Mouse (Mus musculus) activated CD4-positive, CD25-positive, alpha-beta regulatory T cell, adult 4 months (primary cell): Measurements from ENCODE around the gene Agt. TPM values are rescaled to one million over a fixed set of nuclear protein-coding genes. Genes with fewer than 3 reads are reported as not detected.

Experiments used
- ATAC-seq: one replicate; pipeline ENCODE4 v1.8.0; 2017
- polyA plus RNA-seq, 2 experiments: library from polyadenylated mRNA; unstranded; fragments of 100-300 nt; shearing (Covaris generic); gene quantifications; one replicate each; pipeline ENCODE4 v1.2.1; 2017

Gene Agt
- polyA plus RNA-seq = not detected

- no peak for ATAC-seq
Measured at GRCm38 (mm10) chr8:124569593-124569992, at the start of gene Agt. Gene Agt, minus strand, starts transcription at chr8:124569706.

GRCm38 (mm10) chr8:124618252-124618651 lies 48.7 kb upstream of the Agt start:
- ATAC-seq = no peak

GRCm38 (mm10) chr8:124617266-124617869 lies 47.9 kb upstream of the Agt start:
- no peak for ATAC-seq

GRCm38 (mm10) chr8:124614325-124614724 lies 44.8 kb upstream of the Agt start:
- no peak for ATAC-seq

- no peak for ATAC-seq
Measured at GRCm38 (mm10) chr8:124608972-124609353, 39.5 kb upstream of the Agt start.

- no peak for ATAC-seq
Measured at GRCm38 (mm10) chr8:124608239-124608971, 38.9 kb upstream of the Agt start.

- no peak for ATAC-seq
Measured at GRCm38 (mm10) chr8:124604066-124604465, 34.6 kb upstream of the Agt start.

GRCm38 (mm10) chr8:124589393-124589792 lies 19.9 kb upstream of the Agt start:
- no peak for ATAC-seq

- ATAC-seq = no peak
Measured at GRCm38 (mm10) chr8:124586556-124586955, 17.1 kb upstream of the Agt start.

GRCm38 (mm10) chr8:124585718-124586425 lies 16.4 kb upstream of the Agt start:
- ATAC-seq = no peak

- ATAC-seq = no peak
Measured at GRCm38 (mm10) chr8:124576751-124577150, 7.2 kb upstream of the Agt start.

- ATAC-seq = no peak
Measured at GRCm38 (mm10) chr8:124575811-124576210, 6.3 kb upstream of the Agt start, which contains the start of gene Capn9. Gene Capn9, plus strand, starts transcription at chr8:124576111.

- peak; percentile 49 for ATAC-seq
Measured at GRCm38 (mm10) chr8:124573552-124574340, 4.2 kb upstream of the Agt start.

GRCm38 (mm10) chr8:124572430-124572775 lies 2.9 kb upstream of the Agt start:
- no peak for ATAC-seq

- no peak for ATAC-seq
Measured at GRCm38 (mm10) chr8:124571732-124572429, 2.4 kb upstream of the Agt start.

- no peak for ATAC-seq
Measured at GRCm38 (mm10) chr8:124569100-124569499, 406 bp downstream of the Agt start.

- no peak for ATAC-seq
Measured at GRCm38 (mm10) chr8:124567584-124567983, 1.9 kb downstream of the Agt start.

GRCm38 (mm10) chr8:124567126-124567525 lies 2.4 kb downstream of the Agt start:
- ATAC-seq = no peak

GRCm38 (mm10) chr8:124557476-124557875 lies 12.0 kb downstream of the Agt start:
- ATAC-seq = no peak

- no peak for ATAC-seq
Measured at GRCm38 (mm10) chr8:124556658-124557057, 12.8 kb downstream of the Agt start.

- no peak for ATAC-seq
Measured at GRCm38 (mm10) chr8:124556164-124556563, 13.3 kb downstream of the Agt start.

GRCm38 (mm10) chr8:124555113-124555750 lies 14.3 kb downstream of the Agt start:
- no peak for ATAC-seq
